In the genomic region with DNA sequence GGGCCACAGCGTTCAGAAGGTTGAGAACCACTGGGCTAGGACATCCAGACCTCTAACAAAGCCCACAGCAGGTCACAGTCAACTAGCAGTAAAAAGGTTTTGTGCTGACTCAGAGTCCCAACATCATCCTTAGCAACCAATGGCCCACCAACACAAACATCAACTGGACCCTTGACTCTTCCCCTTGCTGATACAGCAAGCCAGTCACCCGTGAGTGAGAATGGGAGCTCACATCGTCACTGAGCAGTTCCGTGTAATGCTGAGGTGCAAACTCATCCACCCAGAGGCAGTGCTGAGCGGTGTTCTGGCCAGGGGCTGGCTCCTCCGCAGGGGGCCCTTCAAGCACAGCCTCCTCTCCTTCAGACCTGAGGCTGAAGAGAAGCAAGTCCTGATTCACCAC, we compare ENCODE assay signal across 24 mouse cellular contexts. TPM values are rescaled to one million over a fixed set of nuclear protein-coding genes. Genes with fewer than 3 reads are reported as not detected.
DNase-seq lines count a peak whose midpoint lies in the region; ATAC-seq and TF ChIP-seq lines count a peak whose summit lies in the region.
"Had no signal": no experiment of that assay in that cellular context is flagged by ENCODE, and none has a peak within 500 bp of the region (broad histone marks: within the 10 kb centered on the region; RNA-seq: fewer than 3 reads in every experiment).

No protein-coding gene starts in this region.

- TF ChIP-seq POLR2A in kidney, adult 2 months (IDR thresholded peaks at IDR 0.05; ENCODE audit: low read depth, low read length), result no peak

- peaks cover 4% of the 10 kb centered on the region; the same call in 1 of the 2 replicates for H3K4me1 ChIP-seq in kidney, adult 2 months (ENCODE audit: control insufficient read depth, insufficient read depth, low read length)
- peaks cover 16% of the 10 kb centered on the region for H3K4me1 ChIP-seq in kidney, embryonic 14.5 days (ENCODE audit: control insufficient read depth, insufficient read depth, low read length)
- H3K4me1 ChIP-seq in embryonic facial prominence, embryonic 10.5 days, result peaks cover 32% of the 10 kb centered on the region
- peaks cover 18% of the 10 kb centered on the region for H3K4me1 ChIP-seq in forebrain, embryonic 16.5 days (replicated peaks; ENCODE audit: control insufficient read depth, insufficient read depth, low read length)

- no peaks in the 10 kb centered on the region for H3K9me3 ChIP-seq in kidney, embryonic 14.5 days (ENCODE audit: control insufficient read depth, low read length)
- no peaks in the 10 kb centered on the region for H3K9me3 ChIP-seq in embryonic facial prominence, embryonic 10.5 days
- no peaks in the 10 kb centered on the region for H3K9me3 ChIP-seq in forebrain, embryonic 16.5 days (ENCODE audit: control insufficient read depth, low read length)
- H3K9me3 ChIP-seq: embryonic facial prominence, embryonic 15.5 days; heart, embryonic 15.5 days; limb, embryonic 10.5 days; neural tube, embryonic 15.5 days; stomach, embryonic 15.5 days had no signal

- no peaks in the 10 kb centered on the region for H3K36me3 ChIP-seq in kidney, adult 2 months (ENCODE audit: control insufficient read depth, insufficient read depth, low read length)
- H3K36me3 ChIP-seq in kidney, embryonic 14.5 days (ENCODE audit: control insufficient read depth, insufficient read depth, low read length), result peaks cover 28% of the 10 kb centered on the region
- peaks cover 64% of the 10 kb centered on the region for H3K36me3 ChIP-seq in embryonic facial prominence, embryonic 10.5 days (replicated peaks)
- H3K36me3 ChIP-seq in forebrain, embryonic 16.5 days (ENCODE audit: control insufficient read depth, insufficient read depth), result no peaks in the 10 kb centered on the region

- WGBS in kidney, adult 2 months, result 76% methylated on average over 6 of the region's 6 CpGs
- 81% methylated on average over 6 of the region's 6 CpGs for WGBS in kidney, embryonic 14.5 days
- 82% methylated on average over 6 of the region's 6 CpGs for WGBS in embryonic facial prominence, embryonic 10.5 days
- 78% methylated on average over 6 of the region's 6 CpGs for WGBS in forebrain, embryonic 16.5 days

- peak; percentile 58 for DNase-seq in kidney, adult 2 months
- DNase-seq in ES-CJ7 (ENCODE audit: low read depth, low spot score), result peak; percentile 22
- DNase-seq in embryonic facial prominence, embryonic 10.5 days (ENCODE audit: low spot score), result no peak
- peak; percentile 34 for DNase-seq in kidney, postnatal 10 days
- no peak for DNase-seq in lung, postnatal 36 days
- DNase-seq: adrenal gland, postnatal 10 days; cerebellum, adult 18-20 months; cerebellum, postnatal 14 days; heart, postnatal 36 days; lung, adult 2 months; lung, postnatal 14 days; right cerebral cortex, adult 18-20 months; thymus, postnatal 4 days had no signal

- ATAC-seq in kidney, embryonic 14.5 days (ENCODE audit: low FRiP score, low TSS enrichment), result no peak
- ATAC-seq in forebrain, embryonic 16.5 days, result no peak
- ATAC-seq: inflammation-experienced regulatory T-cells, adult 6 months had no signal

- no peak overlapping the region for H3K27ac ChIP-seq in kidney, adult 2 months (ENCODE audit: insufficient read depth, low read depth, low read length)
- H3K27ac ChIP-seq in kidney, embryonic 14.5 days (ENCODE audit: low read depth, low read length), result no peak overlapping the region
- no peak overlapping the region for H3K27ac ChIP-seq in embryonic facial prominence, embryonic 10.5 days (replicated peaks)
- H3K27ac ChIP-seq in forebrain, embryonic 16.5 days (ENCODE audit: low read length), result no peak overlapping the region
- H3K27ac ChIP-seq: embryonic facial prominence, embryonic 15.5 days; heart, embryonic 15.5 days; hindbrain, embryonic 14.5 days; limb, embryonic 10.5 days; neural tube, embryonic 15.5 days; stomach, embryonic 15.5 days had no signal

- no peak overlapping the region for H3K4me3 ChIP-seq in kidney, adult 2 months (ENCODE audit: insufficient read depth, low read depth, low read length)
- H3K4me3 ChIP-seq in kidney, embryonic 14.5 days (ENCODE audit: low read length), result no peak overlapping the region
- H3K4me3 ChIP-seq in embryonic facial prominence, embryonic 10.5 days, result peak overlapping the region; percentile 83; the same call in 1 of the 2 replicates
- no peak overlapping the region for H3K4me3 ChIP-seq in forebrain, embryonic 16.5 days (replicated peaks; ENCODE audit: low read length)
- H3K4me3 ChIP-seq: embryonic facial prominence, embryonic 15.5 days; heart, embryonic 15.5 days; limb, embryonic 10.5 days; neural tube, embryonic 15.5 days; stomach, embryonic 15.5 days had no signal

- no peak overlapping the region for H3K4me2 ChIP-seq in kidney, embryonic 14.5 days (replicated peaks; ENCODE audit: low read depth, low read length)
- no peak overlapping the region for H3K4me2 ChIP-seq in forebrain, embryonic 16.5 days (ENCODE audit: low read length)
- H3K4me2 ChIP-seq: embryonic facial prominence, embryonic 15.5 days; heart, embryonic 15.5 days; hindbrain, embryonic 14.5 days; neural tube, embryonic 15.5 days had no signal

- no peak for TF ChIP-seq CTCF in kidney, adult 2 months (conservative IDR thresholded peaks at IDR 0.05; ENCODE audit: insufficient read depth, insufficient read length, low read depth, low read length)

- H3K27me3 ChIP-seq in kidney, adult 2 months (replicated peaks; ENCODE audit: control insufficient read depth, insufficient read depth, low read length), result no peaks in the 10 kb centered on the region
- no peaks in the 10 kb centered on the region for H3K27me3 ChIP-seq in kidney, embryonic 14.5 days (ENCODE audit: control insufficient read depth, insufficient read depth, low read length)
- H3K27me3 ChIP-seq in embryonic facial prominence, embryonic 10.5 days (replicated peaks; ENCODE audit: low read depth, poor library complexity, severe bottlenecking), result no peaks in the 10 kb centered on the region
- H3K27me3 ChIP-seq in forebrain, embryonic 16.5 days (replicated peaks; ENCODE audit: control insufficient read depth, insufficient read depth, low read length), result no peaks in the 10 kb centered on the region
- H3K27me3 ChIP-seq: embryonic facial prominence, embryonic 15.5 days; heart, embryonic 15.5 days; neural tube, embryonic 15.5 days; stomach, embryonic 15.5 days had no signal

- H3K9ac ChIP-seq in kidney, embryonic 14.5 days (ENCODE audit: low read depth, low read length), result no peak overlapping the region
- no peak overlapping the region for H3K9ac ChIP-seq in forebrain, embryonic 16.5 days (replicated peaks; ENCODE audit: low read depth, low read length)
- H3K9ac ChIP-seq: embryonic facial prominence, embryonic 15.5 days; heart, embryonic 15.5 days; hindbrain, embryonic 14.5 days; neural tube, embryonic 15.5 days; stomach, embryonic 15.5 days had no signal

RNA-seq across cellular contexts. Expression of gene Chtf18, which starts 2.0 kb away (rescaled TPM):
- polyA plus RNA-seq in kidney, adult 2 months (2012; rRNA removed), result 0.75 and 1.5 TPM in 2 replicates
- polyA plus RNA-seq in kidney, embryonic 14.5 days (2014; fragmentation: Nextera tagmentation; extraction: Ambion mirVana), result 17.3 and 26.0 TPM in 2 replicates
- 60.7 and 66.2 TPM in 2 replicates for polyA plus RNA-seq in embryonic facial prominence, embryonic 10.5 days (2016; fragmentation: Nextera tagmentation; extraction: Ambion mirVana)
- polyA plus RNA-seq in forebrain, embryonic 16.5 days (2015; fragmentation: Nextera tagmentation; extraction: Ambion mirVana), result 12.7 and 13.2 TPM in 2 replicates

RNA-seq across cellular contexts. Expression of gene Rpusd1, which starts 2.2 kb away (rescaled TPM):
- 20.7 and 26.4 TPM in 2 replicates for polyA plus RNA-seq in kidney, adult 2 months (2012; rRNA removed)
- 21.6 and 22.1 TPM in 2 replicates for polyA plus RNA-seq in kidney, embryonic 14.5 days (2014; fragmentation: Nextera tagmentation; extraction: Ambion mirVana)
- 23.7 and 25.5 TPM in 2 replicates for polyA plus RNA-seq in embryonic facial prominence, embryonic 10.5 days (2016; fragmentation: Nextera tagmentation; extraction: Ambion mirVana)
- polyA plus RNA-seq in forebrain, embryonic 16.5 days (2015; fragmentation: Nextera tagmentation; extraction: Ambion mirVana), result 28.1 and 29.1 TPM in 2 replicates

RNA-seq across cellular contexts. Expression of gene Gng13, which starts 8.3 kb away (rescaled TPM):
- not detected in 2 replicates for polyA plus RNA-seq in kidney, adult 2 months (2012; rRNA removed)
- polyA plus RNA-seq in kidney, embryonic 14.5 days (2014; fragmentation: Nextera tagmentation; extraction: Ambion mirVana), result 0.50 and 1.5 TPM in 2 replicates
- polyA plus RNA-seq in embryonic facial prominence, embryonic 10.5 days (2016; fragmentation: Nextera tagmentation; extraction: Ambion mirVana), result 1.8 and 2.5 TPM in 2 replicates
- 2.2 and 3.3 TPM in 2 replicates for polyA plus RNA-seq in forebrain, embryonic 16.5 days (2015; fragmentation: Nextera tagmentation; extraction: Ambion mirVana)
- polyA plus RNA-seq: inflammation-experienced regulatory T-cells, adult 6 months; liver, adult 2 months; lung, adult 2 months had no signal

RNA-seq across cellular contexts. Expression of gene Mslnl, which starts 10.6 kb away (rescaled TPM):
- polyA plus RNA-seq in kidney, adult 2 months (2012; rRNA removed), result 0.10 TPM in 1 of 2 replicates, not detected in the other
- polyA plus RNA-seq in kidney, embryonic 14.5 days (2014; fragmentation: Nextera tagmentation; extraction: Ambion mirVana), result not detected in 2 replicates
- polyA plus RNA-seq in embryonic facial prominence, embryonic 10.5 days (2016; fragmentation: Nextera tagmentation; extraction: Ambion mirVana), result 0.11 TPM in 1 of 2 replicates, not detected in the other
- polyA plus RNA-seq in forebrain, embryonic 16.5 days (2015; fragmentation: Nextera tagmentation; extraction: Ambion mirVana), result 0.17 TPM in 1 of 2 replicates, not detected in the other
- polyA plus RNA-seq: forebrain, embryonic 11.5 days; heart, embryonic 15.5 days; hindbrain, embryonic 14.5 days; inflammation-experienced regulatory T-cells, adult 6 months; limb, embryonic 10.5 days; liver, adult 2 months; neural tube, embryonic 15.5 days; stomach, embryonic 15.5 days had no signal

RNA-seq across cellular contexts. Expression of gene Msln, which starts 28.9 kb away (rescaled TPM):
- 3.3 and 3.9 TPM in 2 replicates for polyA plus RNA-seq in kidney, adult 2 months (2012; rRNA removed)
- 2.6 and 3.3 TPM in 2 replicates for polyA plus RNA-seq in kidney, embryonic 14.5 days (2014; fragmentation: Nextera tagmentation; extraction: Ambion mirVana)
- 0.55 and 0.65 TPM in 2 replicates for polyA plus RNA-seq in embryonic facial prominence, embryonic 10.5 days (2016; fragmentation: Nextera tagmentation; extraction: Ambion mirVana)
- polyA plus RNA-seq in forebrain, embryonic 16.5 days (2015; fragmentation: Nextera tagmentation; extraction: Ambion mirVana), result 0.27 and 0.85 TPM in 2 replicates
- polyA plus RNA-seq: forebrain, embryonic 11.5 days; hindbrain, embryonic 14.5 days; inflammation-experienced regulatory T-cells, adult 6 months; limb, embryonic 10.5 days had no signal

Comparison
In these comparisons a context has a peak if more than half of its experiments do, and no peak if none do; other contexts are left out.
1. DNase-seq: peak in kidney, adult 2 months (single experiment), ES-CJ7 (single experiment) and kidney, postnatal 10 days (single experiment); none in embryonic facial prominence, embryonic 10.5 days (single experiment) and lung, postnatal 36 days (single experiment).